In genomic region chr7:27596586-27597503, GRCm38 (mm10) we compare ENCODE assay signal across 9 mouse cellular contexts. TPM values are rescaled to one million over a fixed set of nuclear protein-coding genes. Genes with fewer than 3 reads are reported as not detected.
DNase-seq lines count a peak whose midpoint lies in the region; ATAC-seq and TF ChIP-seq lines count a peak whose summit lies in the region.
"Had no signal": no experiment of that assay in that cellular context is flagged by ENCODE, and none has a peak within 500 bp of the region (broad histone marks: within the 10 kb centered on the region; RNA-seq: fewer than 3 reads in every experiment).

No protein-coding gene starts in this region.

- peaks cover 12% of the 10 kb centered on the region for H3K4me1 ChIP-seq in forebrain, postnatal 0 days (ENCODE audit: insufficient read depth)
- peaks cover 46% of the 10 kb centered on the region for H3K4me1 ChIP-seq in hindbrain, embryonic 12.5 days
- H3K4me1 ChIP-seq in liver, postnatal 0 days (ENCODE audit: insufficient read depth) = peaks cover 62% of the 10 kb centered on the region
- 0 out of 2 replicates have a peak, but pooled peaks cover 9% of the 10 kb centered on the region for H3K4me1 ChIP-seq in stomach, postnatal 0 days (replicated peaks; ENCODE audit: control insufficient read depth, insufficient read depth)

- peak overlapping the region; percentile 100 for H3K27ac ChIP-seq in layer of hippocampus, adult 2 months
- peak overlapping the region; percentile 45 for H3K27ac ChIP-seq in forebrain, postnatal 0 days (ENCODE audit: low read depth, low read length)
- peak overlapping the region; percentile 52 for H3K27ac ChIP-seq in hindbrain, embryonic 12.5 days
- peak overlapping the region; percentile 34; the same call in 1 of the 2 replicates for H3K27ac ChIP-seq in liver, postnatal 0 days (ENCODE audit: low read depth)
- peak overlapping the region; percentile 86 for H3K27ac ChIP-seq in stomach, postnatal 0 days (replicated peaks)

- no peak overlapping the region for H3K4me3 ChIP-seq in layer of hippocampus, adult 2 months
- no peak overlapping the region for H3K4me3 ChIP-seq in forebrain, postnatal 0 days (ENCODE audit: low read depth, low read length)
- H3K4me3 ChIP-seq in hindbrain, embryonic 12.5 days = no peak overlapping the region
- H3K4me3 ChIP-seq in liver, postnatal 0 days (ENCODE audit: low read depth, low read length) = no peak overlapping the region
- peak overlapping the region; percentile 14 for H3K4me3 ChIP-seq in stomach, postnatal 0 days (ENCODE audit: low read depth, low read length)

- no peaks in the 10 kb centered on the region for H3K36me3 ChIP-seq in forebrain, postnatal 0 days (ENCODE audit: insufficient read depth)
- peaks cover 6% of the 10 kb centered on the region; the same call in 1 of the 2 replicates for H3K36me3 ChIP-seq in hindbrain, embryonic 12.5 days
- peaks cover 4% of the 10 kb centered on the region for H3K36me3 ChIP-seq in liver, postnatal 0 days (replicated peaks; ENCODE audit: insufficient read depth, low read length)
- no peaks in the 10 kb centered on the region for H3K36me3 ChIP-seq in stomach, postnatal 0 days (ENCODE audit: control insufficient read depth, insufficient read depth, low read length)

- no peak for DNase-seq in layer of hippocampus, adult 2 months (ENCODE audit: low spot score in 2 of 2)
- no peak for DNase-seq in layer of hippocampus, postnatal 25 days (ENCODE audit: extremely low spot score in 1 of 2, low spot score in 1 of 2)
- DNase-seq in forebrain, postnatal 0 days = no peak
- no peak for DNase-seq in liver, postnatal 0 days
- peak; percentile 62 for DNase-seq in stomach, postnatal 0 days (ENCODE audit: low spot score)
- DNase-seq in thymus, postnatal 14 days = no peak
- DNase-seq in left cerebral cortex, postnatal 36 days (ENCODE audit: low spot score in 2 of 2) = no peak

- H3K4me2 ChIP-seq in forebrain, postnatal 0 days (ENCODE audit: low read depth) = no peak overlapping the region
- no peak overlapping the region for H3K4me2 ChIP-seq in hindbrain, embryonic 12.5 days (replicated peaks)
- no peak overlapping the region for H3K4me2 ChIP-seq in liver, postnatal 0 days (ENCODE audit: low read depth, low read length)
- peak overlapping the region; percentile 40 for H3K4me2 ChIP-seq in stomach, postnatal 0 days (replicated peaks; ENCODE audit: low read depth)

- 53% methylated on average over 10 of the region's 10 CpGs for WGBS in forebrain, postnatal 0 days
- 57% methylated on average over 10 of the region's 10 CpGs for WGBS in hindbrain, embryonic 12.5 days
- 69% methylated on average over 10 of the region's 10 CpGs for WGBS in liver, postnatal 0 days (ENCODE audit: insufficient replicate concordance)
- 26% methylated on average over 10 of the region's 10 CpGs for WGBS in stomach, postnatal 0 days

- no peak for TF ChIP-seq EP300 in liver, postnatal 0 days (IDR thresholded peaks at IDR 0.05; ENCODE audit: low read depth)
- TF ChIP-seq EP300 in stomach, postnatal 0 days (optimal IDR thresholded peaks at IDR 0.05) = no peak

- TF ChIP-seq CTCF in layer of hippocampus, adult 2 months (conservative IDR thresholded peaks at IDR 0.05) = no peak
- TF ChIP-seq CTCF in forebrain, postnatal 0 days (IDR thresholded peaks at IDR 0.05; ENCODE audit: low read depth) = no peak
- no peak for TF ChIP-seq CTCF in liver, postnatal 0 days (IDR thresholded peaks at IDR 0.05; ENCODE audit: low read depth)
- no peak for TF ChIP-seq CTCF in stomach, postnatal 0 days (IDR thresholded peaks at IDR 0.05; ENCODE audit: low read depth)

- intact Hi-C loops in left cerebral cortex, postnatal 36 days (cut with DNase I) = no loop called here

- H3K9ac ChIP-seq in forebrain, postnatal 0 days = no peak overlapping the region
- 0 out of 2 replicates have a peak overlapping the region, but pooled peaks have one; percentile 14 for H3K9ac ChIP-seq in hindbrain, embryonic 12.5 days
- H3K9ac ChIP-seq in liver, postnatal 0 days (replicated peaks) = 0 out of 2 replicates have a peak overlapping the region, but pooled peaks have one; percentile 26
- peak overlapping the region; percentile 52 for H3K9ac ChIP-seq in stomach, postnatal 0 days (ENCODE audit: low read length)

- no peaks in the 10 kb centered on the region for H3K9me3 ChIP-seq in forebrain, postnatal 0 days (ENCODE audit: low read length)
- no peaks in the 10 kb centered on the region for H3K9me3 ChIP-seq in hindbrain, embryonic 12.5 days (replicated peaks)
- H3K9me3 ChIP-seq in liver, postnatal 0 days (ENCODE audit: low read length) = no peaks in the 10 kb centered on the region
- H3K9me3 ChIP-seq in stomach, postnatal 0 days (ENCODE audit: control insufficient read depth, low read length) = no peaks in the 10 kb centered on the region

- no peak for ATAC-seq in forebrain, postnatal 0 days
- no peak for ATAC-seq in hindbrain, embryonic 12.5 days (ENCODE audit: low FRiP score)
- no peak for ATAC-seq in liver, postnatal 0 days
- ATAC-seq in stomach, postnatal 0 days (ENCODE audit: low FRiP score, low TSS enrichment) = peak; percentile 38; the same call in 1 of the 2 replicates

- no peaks in the 10 kb centered on the region for H3K27me3 ChIP-seq in forebrain, postnatal 0 days (ENCODE audit: insufficient read depth, low read length)
- H3K27me3 ChIP-seq in hindbrain, embryonic 12.5 days = no peaks in the 10 kb centered on the region
- no peaks in the 10 kb centered on the region for H3K27me3 ChIP-seq in liver, postnatal 0 days (ENCODE audit: insufficient read depth, low read length)
- no peaks in the 10 kb centered on the region for H3K27me3 ChIP-seq in stomach, postnatal 0 days (ENCODE audit: control insufficient read depth, insufficient read depth, low read length)

RNA-seq across cellular contexts. Expression of gene Akt2, which starts 5.5 kb away (rescaled TPM):
- 10 to 100 TPM; 87.0 to 99.1 TPM for total RNA-seq in layer of hippocampus, adult 2 months (2021)
- total RNA-seq in layer of hippocampus, postnatal 25 days (2021) = 100 to 1,000 TPM in 1 of 2 experiments, 10 to 100 TPM in 1; 93.8 to 122 TPM
- 61.1 and 64.2 TPM in 2 replicates for total RNA-seq in forebrain, postnatal 0 days (2014; rRNA removed)
- 53.7 and 53.9 TPM in 2 replicates for polyA plus RNA-seq in forebrain, postnatal 0 days (2015; fragmentation: Nextera tagmentation; extraction: Ambion mirVana)
- polyA plus RNA-seq in hindbrain, embryonic 12.5 days (2016; fragmentation: Nextera tagmentation; extraction: Ambion mirVana) = 85.0 and 90.5 TPM in 2 replicates
- polyA plus RNA-seq in liver, postnatal 0 days (2015; fragmentation: Nextera tagmentation; extraction: Ambion mirVana) = 24.0 and 25.5 TPM in 2 replicates
- polyA plus RNA-seq in stomach, postnatal 0 days (2015; fragmentation: Nextera tagmentation; extraction: Ambion mirVana) = 42.6 and 46.5 TPM in 2 replicates
- 100 to 1,000 TPM; 113 to 124 TPM for total RNA-seq in left cerebral cortex, postnatal 36 days (2021)

RNA-seq across cellular contexts. Expression of gene 2310022A10Rik, which starts 43.8 kb away (rescaled TPM):
- 10 to 100 TPM; 25.5 to 25.6 TPM for total RNA-seq in layer of hippocampus, adult 2 months (2021)
- total RNA-seq in layer of hippocampus, postnatal 25 days (2021) = 10 to 100 TPM; 23.5 to 24.2 TPM
- total RNA-seq in forebrain, postnatal 0 days (2014; rRNA removed) = 7.5 and 8.7 TPM in 2 replicates
- polyA plus RNA-seq in forebrain, postnatal 0 days (2015; fragmentation: Nextera tagmentation; extraction: Ambion mirVana) = 26.3 and 28.1 TPM in 2 replicates
- 35.0 and 35.4 TPM in 2 replicates for polyA plus RNA-seq in hindbrain, embryonic 12.5 days (2016; fragmentation: Nextera tagmentation; extraction: Ambion mirVana)
- polyA plus RNA-seq in liver, postnatal 0 days (2015; fragmentation: Nextera tagmentation; extraction: Ambion mirVana) = 8.6 and 9.0 TPM in 2 replicates
- polyA plus RNA-seq in stomach, postnatal 0 days (2015; fragmentation: Nextera tagmentation; extraction: Ambion mirVana) = 11.4 TPM in 2 replicates
- 10 to 100 TPM; 29.4 to 31.1 TPM for total RNA-seq in left cerebral cortex, postnatal 36 days (2021)

RNA-seq across cellular contexts. Expression of gene Pld3, which starts 43.8 kb away (rescaled TPM):
- total RNA-seq in layer of hippocampus, adult 2 months (2021) = 100 to 1,000 TPM; 573 to 583 TPM
- 100 to 1,000 TPM; 625 to 635 TPM for total RNA-seq in layer of hippocampus, postnatal 25 days (2021)
- total RNA-seq in forebrain, postnatal 0 days (2014; rRNA removed) = 144 and 219 TPM in 2 replicates
- 205 and 246 TPM in 2 replicates for polyA plus RNA-seq in forebrain, postnatal 0 days (2015; fragmentation: Nextera tagmentation; extraction: Ambion mirVana)
- polyA plus RNA-seq in hindbrain, embryonic 12.5 days (2016; fragmentation: Nextera tagmentation; extraction: Ambion mirVana) = 93.9 and 104 TPM in 2 replicates
- 46.5 and 49.3 TPM in 2 replicates for polyA plus RNA-seq in liver, postnatal 0 days (2015; fragmentation: Nextera tagmentation; extraction: Ambion mirVana)
- 117 and 128 TPM in 2 replicates for polyA plus RNA-seq in stomach, postnatal 0 days (2015; fragmentation: Nextera tagmentation; extraction: Ambion mirVana)
- total RNA-seq in left cerebral cortex, postnatal 36 days (2021) = 100 to 1,000 TPM; 818 to 936 TPM

RNA-seq across cellular contexts. Expression of gene Ttc9b, which starts 56.9 kb away (rescaled TPM):
- 10 to 100 TPM; 42.6 to 47.5 TPM for total RNA-seq in layer of hippocampus, adult 2 months (2021)
- total RNA-seq in layer of hippocampus, postnatal 25 days (2021) = 10 to 100 TPM; 55.0 to 59.8 TPM
- 95.8 and 111 TPM in 2 replicates for total RNA-seq in forebrain, postnatal 0 days (2014; rRNA removed)
- 116 and 118 TPM in 2 replicates for polyA plus RNA-seq in forebrain, postnatal 0 days (2015; fragmentation: Nextera tagmentation; extraction: Ambion mirVana)
- 19.7 and 20.4 TPM in 2 replicates for polyA plus RNA-seq in hindbrain, embryonic 12.5 days (2016; fragmentation: Nextera tagmentation; extraction: Ambion mirVana)
- polyA plus RNA-seq in liver, postnatal 0 days (2015; fragmentation: Nextera tagmentation; extraction: Ambion mirVana) = not detected in 2 replicates
- 1.4 and 1.6 TPM in 2 replicates for polyA plus RNA-seq in stomach, postnatal 0 days (2015; fragmentation: Nextera tagmentation; extraction: Ambion mirVana)
- total RNA-seq in left cerebral cortex, postnatal 36 days (2021) = 100 to 1,000 TPM; 113 to 155 TPM
- polyA plus RNA-seq: erythroblast, embryonic 14.5 days had no signal

Comparison
In these comparisons a context has a peak if more than half of its experiments do, and no peak if none do; other contexts are left out.
1. H3K27ac ChIP-seq: peak in every context shown above with its lines; median percentile 100 in layer of hippocampus, adult 2 months; 86 in stomach, postnatal 0 days; 52 in hindbrain, embryonic 12.5 days; 45 in forebrain, postnatal 0 days; 34 in liver, postnatal 0 days.